Mouse (Mus musculus): ENCODE results near the gene Wfdc11. TPM values are rescaled to one million over a fixed set of nuclear protein-coding genes. Genes with fewer than 3 reads are reported as not detected.

Gene Wfdc11
- polyA plus RNA-seq (2012; rRNA removed; ENCODE audit: low replicate concordance) = not detected in 2 replicates

DNA sequence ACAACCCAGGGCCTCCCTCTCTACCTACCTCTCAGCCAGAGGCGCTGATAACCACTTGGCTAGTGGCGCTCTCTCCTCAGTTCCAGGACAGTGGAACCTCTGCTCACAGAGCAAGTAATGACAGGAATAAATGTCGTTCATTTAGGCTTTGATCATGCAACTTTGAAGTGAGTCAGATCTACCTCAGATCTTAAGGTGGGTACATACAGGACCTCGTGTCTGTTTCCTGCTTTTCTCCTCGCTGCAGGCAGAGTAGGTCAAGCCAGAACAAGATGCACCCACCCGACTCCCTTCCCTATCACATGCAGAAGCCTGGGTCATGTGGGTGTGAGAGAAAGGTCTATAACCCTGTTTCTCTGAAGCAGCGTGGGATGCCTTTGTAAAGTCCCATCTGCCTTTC is at the start of gene Wfdc11:
Gene Wfdc11, minus strand, starts transcription at position 101 of the 400 bp plus-strand sequence.

DNA sequence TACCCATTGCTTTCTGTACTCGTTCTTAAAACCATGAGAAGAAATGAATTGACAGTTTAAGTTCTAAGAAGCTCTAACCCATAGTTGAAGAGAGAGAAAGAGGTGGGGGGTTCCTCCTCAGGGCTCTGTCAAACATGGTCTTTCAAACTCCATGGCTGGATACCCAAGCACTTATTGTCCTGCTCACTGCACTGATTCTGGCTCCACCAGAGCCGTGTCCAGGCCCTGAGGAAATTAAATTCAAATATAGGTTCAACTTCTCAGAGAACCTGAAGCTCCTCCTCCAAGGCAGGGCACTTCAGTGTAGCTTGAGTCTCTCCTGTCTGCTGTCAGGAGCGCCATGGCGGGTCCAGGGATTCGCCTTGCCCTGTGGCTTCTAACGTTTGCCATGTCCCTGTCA is 41.1 kb upstream of the Wfdc11 start, which contains the start of gene Spint5:
Gene Spint5, plus strand, starts transcription at position 301 of the 400 bp plus-strand sequence.

GRCm38 (mm10) chr2:164698201-164698600 is 24.3 kb upstream of the Wfdc11 start, which contains the start of gene Spint4:
Gene Spint4 (plus strand): TSS chr2:164698501.

GRCm38 (mm10) chr2:164684807-164685206 is 10.9 kb upstream of the Wfdc11 start, which contains the start of gene Wfdc13:
Gene Wfdc13 (plus strand): TSS chr2:164685107.

DNA sequence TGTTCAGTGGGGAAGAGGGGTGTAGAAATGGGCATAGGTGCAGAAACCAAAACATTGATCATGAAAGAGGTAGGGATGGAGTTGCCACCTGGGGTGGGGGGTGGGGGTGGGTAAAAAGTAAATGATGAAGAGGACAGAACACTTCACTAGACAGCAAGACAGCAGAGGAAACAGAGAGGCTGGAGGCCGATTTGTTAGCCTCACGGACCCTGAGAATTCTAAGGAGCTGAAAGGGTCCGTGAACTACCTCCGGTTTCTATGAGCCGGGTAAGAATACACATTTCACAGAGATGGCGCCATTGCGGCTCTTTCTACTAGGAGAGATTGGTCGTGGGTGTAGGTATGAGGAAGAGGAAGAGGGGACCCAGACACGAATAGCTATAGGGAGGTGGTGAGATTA is 17.4 kb downstream of the Wfdc11 start, which contains the start of gene Wfdc9:
Gene Wfdc9, minus strand, starts transcription at position 101 of the 400 bp plus-strand sequence.

DNA sequence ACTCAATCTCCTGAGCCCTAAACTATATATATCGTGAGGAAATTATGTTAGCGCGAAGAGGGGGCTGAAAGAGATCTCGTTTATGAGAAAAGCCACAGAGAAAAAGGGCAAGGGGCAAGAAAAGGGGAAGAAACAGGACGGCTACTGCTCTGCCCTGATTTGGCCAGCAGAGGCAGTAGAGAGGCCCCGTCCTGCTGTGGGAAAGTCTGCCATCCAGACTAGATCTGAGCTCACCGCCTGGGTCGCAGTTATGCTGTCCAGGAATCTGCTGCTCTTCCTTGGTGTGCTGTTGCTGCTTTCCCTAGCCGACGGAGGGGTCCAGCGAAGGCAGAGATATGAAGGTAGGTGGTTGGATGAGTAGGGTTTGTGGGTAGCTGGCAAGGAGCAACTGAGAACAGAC is 18.0 kb downstream of the Wfdc11 start, which contains the start of gene Wfdc10:
Gene Wfdc10, plus strand, starts transcription at position 189 of the 400 bp plus-strand sequence.

GRCm38 (mm10) chr2:164638696-164639095 is 35.2 kb downstream of the Wfdc11 start, which contains the start of gene Wfdc16:
Gene Wfdc16 (minus strand): TSS chr2:164638796.

DNA sequence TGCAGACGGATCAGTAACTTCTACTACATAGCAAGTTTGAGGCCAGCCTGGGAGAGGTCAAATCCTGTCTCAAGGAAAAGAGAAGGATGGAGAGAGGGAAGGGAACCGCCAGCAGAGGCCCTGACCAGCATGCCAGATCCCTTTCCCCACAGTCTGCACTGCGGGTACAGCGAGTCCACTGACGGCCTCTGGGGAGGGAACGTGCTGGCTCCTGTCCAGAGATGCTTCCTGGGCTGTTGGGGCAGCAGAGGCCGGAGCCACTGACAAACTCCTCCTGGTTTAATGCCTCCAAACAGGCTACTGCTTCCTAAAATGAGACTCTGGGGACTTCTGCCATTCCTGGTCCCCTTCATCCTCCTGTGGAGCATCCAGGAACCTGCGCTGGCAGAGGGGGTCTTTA is 60.4 kb downstream of the Wfdc11 start, which contains the start of the genes Wfdc6b and Wfdc8:
Gene Wfdc6b, plus strand, starts transcription at position 52 of the 400 bp plus-strand sequence.
Gene Wfdc8, minus strand, starts transcription at position 156 of the 400 bp plus-strand sequence.

Other genes starting within 250 kb of the Wfdc11 start
- 26.7 and 44.6 TPM in 2 replicates for gene Sdc4, start 230.2 kb downstream of the Wfdc11 start, polyA plus RNA-seq (2012; rRNA removed; ENCODE audit: low replicate concordance)
- 289 and 485 TPM in 2 replicates for gene Sys1, start 217.1 kb downstream of the Wfdc11 start, polyA plus RNA-seq (2012; rRNA removed; ENCODE audit: low replicate concordance)
- gene Gm20458, start 213.1 kb downstream of the Wfdc11 start, polyA plus RNA-seq (2012; rRNA removed; ENCODE audit: low replicate concordance) = 34.5 and 97.9 TPM in 2 replicates
- gene Trp53tg5, start 200.4 kb downstream of the Wfdc11 start, polyA plus RNA-seq (2012; rRNA removed; ENCODE audit: low replicate concordance) = not detected in 2 replicates
- 59.4 and 113 TPM in 2 replicates for gene Dbndd2, start 188.0 kb downstream of the Wfdc11 start, polyA plus RNA-seq (2012; rRNA removed; ENCODE audit: low replicate concordance)
- 196 and 283 TPM in 2 replicates for gene Pigt, start 176.6 kb downstream of the Wfdc11 start, polyA plus RNA-seq (2012; rRNA removed; ENCODE audit: low replicate concordance)
- gene Wfdc2, start 111.7 kb downstream of the Wfdc11 start, polyA plus RNA-seq (2012; rRNA removed; ENCODE audit: low replicate concordance) = 2.4 and 68.3 TPM in 2 replicates
- gene Spint3, start 100.6 kb downstream of the Wfdc11 start, polyA plus RNA-seq (2012; rRNA removed; ENCODE audit: low replicate concordance) = not detected in 2 replicates
- gene Wfdc6a, start 88.6 kb downstream of the Wfdc11 start, polyA plus RNA-seq (2012; rRNA removed; ENCODE audit: low replicate concordance) = not detected in 2 replicates
- gene Eppin, start 80.5 kb downstream of the Wfdc11 start, polyA plus RNA-seq (2012; rRNA removed; ENCODE audit: low replicate concordance) = not detected in 2 replicates
- gene Wfdc6b, start 60.6 kb downstream of the Wfdc11 start, polyA plus RNA-seq (2012; rRNA removed; ENCODE audit: low replicate concordance) = not detected in 2 replicates
- gene Wfdc8, start 60.5 kb downstream of the Wfdc11 start, polyA plus RNA-seq (2012; rRNA removed; ENCODE audit: low replicate concordance) = not detected in 2 replicates
- 0.16 TPM in 1 of 2 replicates, not detected in the other for gene Wfdc16, start 35.3 kb downstream of the Wfdc11 start, polyA plus RNA-seq (2012; rRNA removed; ENCODE audit: low replicate concordance)
- gene Wfdc10, start 18.0 kb downstream of the Wfdc11 start, polyA plus RNA-seq (2012; rRNA removed; ENCODE audit: low replicate concordance) = 1.1 and 3.7 TPM in 2 replicates
- gene Wfdc9, start 17.5 kb downstream of the Wfdc11 start, polyA plus RNA-seq (2012; rRNA removed; ENCODE audit: low replicate concordance) = not detected in 2 replicates
- 0.08 TPM in 1 of 2 replicates, not detected in the other for gene Wfdc13, start 11.0 kb upstream of the Wfdc11 start, polyA plus RNA-seq (2012; rRNA removed; ENCODE audit: low replicate concordance)
- not detected in 2 replicates for gene Spint4, start 24.4 kb upstream of the Wfdc11 start, polyA plus RNA-seq (2012; rRNA removed; ENCODE audit: low replicate concordance)
- gene Spint5, start 41.2 kb upstream of the Wfdc11 start, polyA plus RNA-seq (2012; rRNA removed; ENCODE audit: low replicate concordance) = not detected in 2 replicates
- 1.2 TPM in 1 of 2 replicates, not detected in the other for gene Wfdc3, start 71.8 kb upstream of the Wfdc11 start, polyA plus RNA-seq (2012; rRNA removed; ENCODE audit: low replicate concordance)
- gene Dnttip1, start 71.9 kb upstream of the Wfdc11 start, polyA plus RNA-seq (2012; rRNA removed; ENCODE audit: low replicate concordance) = 23.0 and 61.4 TPM in 2 replicates
- gene Ube2c, start 95.8 kb upstream of the Wfdc11 start, polyA plus RNA-seq (2012; rRNA removed; ENCODE audit: low replicate concordance) = 68.5 and 95.4 TPM in 2 replicates
- gene Tnnc2, start 105.9 kb upstream of the Wfdc11 start, polyA plus RNA-seq (2012; rRNA removed; ENCODE audit: low replicate concordance) = not detected in 2 replicates
- gene Snx21, start 111.7 kb upstream of the Wfdc11 start, polyA plus RNA-seq (2012; rRNA removed; ENCODE audit: low replicate concordance) = 16.0 and 24.1 TPM in 2 replicates
- gene Acot8, start 130.8 kb upstream of the Wfdc11 start, polyA plus RNA-seq (2012; rRNA removed; ENCODE audit: low replicate concordance) = 157 and 164 TPM in 2 replicates
- 1.9 and 2.1 TPM in 2 replicates for gene Zswim3, start 131.0 kb upstream of the Wfdc11 start, polyA plus RNA-seq (2012; rRNA removed; ENCODE audit: low replicate concordance)
- 7.2 and 8.6 TPM in 2 replicates for gene Zswim1, start 148.6 kb upstream of the Wfdc11 start, polyA plus RNA-seq (2012; rRNA removed; ENCODE audit: low replicate concordance)
- not detected in 2 replicates for gene Spata25, start 154.4 kb upstream of the Wfdc11 start, polyA plus RNA-seq (2012; rRNA removed; ENCODE audit: low replicate concordance)
- gene Ctsa, start 158.8 kb upstream of the Wfdc11 start, polyA plus RNA-seq (2012; rRNA removed; ENCODE audit: low replicate concordance) = 283 and 318 TPM in 2 replicates
- 2.7 and 3.2 TPM in 2 replicates for gene Neurl2, start 159.4 kb upstream of the Wfdc11 start, polyA plus RNA-seq (2012; rRNA removed; ENCODE audit: low replicate concordance)
- gene Pltp, start 183.6 kb upstream of the Wfdc11 start, polyA plus RNA-seq (2012; rRNA removed; ENCODE audit: low replicate concordance) = 28.5 and 38.0 TPM in 2 replicates
- gene Pcif1, start 205.2 kb upstream of the Wfdc11 start, polyA plus RNA-seq (2012; rRNA removed; ENCODE audit: low replicate concordance) = 29.6 and 30.0 TPM in 2 replicates
- gene Zfp335, start 237.7 kb upstream of the Wfdc11 start, polyA plus RNA-seq (2012; rRNA removed; ENCODE audit: low replicate concordance) = 25.0 and 27.2 TPM in 2 replicates

All from duodenum, adult 2 months (tissue).